Mouse (Mus musculus): ENCODE measurements around the gene Pde10a.

Gene Pde10a

DNA sequence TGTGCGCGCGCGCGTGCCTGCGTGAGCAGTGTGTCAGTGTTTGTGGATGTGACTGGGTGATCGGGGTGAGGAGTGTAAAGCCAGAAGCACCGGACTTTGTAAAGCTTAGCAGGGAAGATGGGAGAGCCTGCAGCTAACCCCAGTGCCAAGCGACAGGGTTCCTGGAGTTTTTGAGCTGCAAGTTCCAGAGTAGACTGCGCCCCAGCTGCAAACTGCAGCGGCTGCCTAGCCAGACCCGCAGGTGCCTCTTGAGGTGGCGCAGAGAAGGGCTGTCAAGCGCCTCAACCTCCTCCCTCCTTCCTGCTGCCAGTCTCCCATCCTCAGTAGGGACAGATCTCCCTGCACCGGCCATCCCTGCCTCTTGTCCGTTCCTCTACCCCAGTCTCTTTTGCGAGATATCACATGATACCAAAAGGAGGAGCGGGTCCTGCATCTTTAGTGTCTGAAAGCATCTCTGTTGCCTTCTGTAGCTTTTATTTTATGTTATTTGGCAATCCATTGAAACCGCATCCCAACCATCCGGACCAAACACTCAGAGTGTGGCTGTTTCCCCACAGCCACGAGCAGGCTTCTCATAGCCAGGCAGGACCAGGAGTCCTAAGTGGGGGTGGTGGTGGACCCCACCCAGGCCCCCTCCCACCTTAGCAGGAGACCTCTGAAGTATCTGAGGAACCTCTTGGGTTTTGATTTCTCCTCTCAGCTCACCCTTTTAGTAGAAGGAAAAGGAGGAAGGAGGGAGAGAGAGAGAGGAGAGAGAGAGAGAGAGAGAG, 984 bp downstream of the Pde10a start:
- DNase-seq (ENCODE audit: low spot score in 2 of 2): peak; percentile 35 to 57

DNA sequence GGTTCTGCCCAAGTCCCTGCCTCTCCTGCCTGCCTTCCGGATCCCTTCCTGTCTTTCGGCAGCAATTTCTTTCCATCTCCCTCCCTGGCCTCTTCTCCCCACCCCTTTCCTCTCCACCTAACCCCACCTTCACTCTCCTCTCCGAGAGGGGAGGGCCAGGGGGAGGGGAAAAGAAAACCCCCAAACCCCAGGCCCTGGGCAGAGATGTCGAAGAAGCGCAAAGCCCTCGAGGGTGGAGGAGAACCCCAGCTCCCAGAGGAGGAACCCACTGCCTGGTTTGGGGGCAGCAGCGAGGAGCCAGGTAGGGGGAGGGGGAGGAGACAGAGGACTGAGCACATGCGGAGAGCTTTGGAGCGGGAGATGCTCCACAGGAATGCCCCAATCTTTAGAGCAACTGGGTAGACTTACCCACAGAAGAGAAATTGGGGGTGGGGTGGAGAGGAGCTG, 1.7 kb downstream of the Pde10a start:
- peak; percentile 43 to 52 for DNase-seq (ENCODE audit: low spot score in 2 of 2)

DNA sequence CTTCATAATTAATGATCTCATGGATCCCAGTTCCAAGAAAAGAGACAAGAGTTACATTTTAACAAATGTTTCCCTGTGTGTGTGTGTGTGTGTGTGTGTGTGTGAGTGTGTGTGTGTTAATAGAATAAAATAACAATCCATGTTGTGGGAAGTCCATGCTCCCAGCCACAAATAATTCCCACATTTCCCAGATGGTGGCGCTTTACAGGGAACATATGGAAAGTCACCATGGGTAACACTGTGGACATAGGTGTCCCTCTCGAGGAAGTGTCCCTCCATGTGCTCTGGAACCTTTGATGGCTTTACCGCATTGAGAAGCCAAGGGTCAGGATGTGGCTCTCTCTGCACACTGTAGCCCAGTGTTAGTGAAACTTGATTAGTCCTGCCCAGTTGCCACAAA, 3.5 kb downstream of the Pde10a start:
- DNase-seq (ENCODE audit: low spot score in 2 of 2): no peak

DNA sequence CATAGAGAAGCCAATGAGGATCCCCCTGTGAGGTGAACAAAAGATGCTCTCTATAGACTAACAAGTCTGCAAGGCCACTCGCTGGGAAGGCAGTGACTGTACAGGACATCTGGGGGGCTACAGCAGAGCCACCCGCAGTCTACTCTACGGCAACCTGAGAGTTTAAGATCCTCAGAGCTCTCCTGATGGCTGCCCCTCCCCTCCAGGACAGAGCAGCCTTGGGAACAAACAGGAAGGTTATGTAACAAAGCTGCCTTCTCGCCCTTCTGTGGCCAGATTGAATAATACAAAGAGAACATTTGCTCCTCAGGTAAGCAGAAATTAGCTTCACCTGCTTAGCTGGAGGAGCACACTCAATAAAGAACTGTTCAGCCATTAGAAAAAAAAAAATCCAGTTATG, 7.4 kb downstream of the Pde10a start:
- no peak for DNase-seq (ENCODE audit: low spot score in 2 of 2)

DNA sequence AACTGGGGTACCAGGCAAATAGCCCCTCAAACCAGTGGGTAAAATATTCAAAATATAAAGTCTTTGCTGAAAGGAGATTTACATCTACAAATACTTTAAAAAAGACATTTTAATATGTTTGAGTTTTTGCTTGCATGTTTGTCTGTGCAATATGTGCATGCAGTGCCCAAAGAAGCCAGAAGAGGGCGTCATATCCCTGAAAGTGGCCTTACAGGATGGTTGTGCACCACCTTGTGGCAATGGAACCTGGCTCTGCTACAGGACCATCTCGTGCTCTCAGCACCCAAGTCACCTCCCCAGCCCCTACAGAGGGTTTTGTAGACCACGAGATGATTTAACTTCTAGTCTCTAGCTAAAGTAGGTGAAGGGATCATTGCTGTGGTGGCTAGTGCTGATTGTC, 8.7 kb downstream of the Pde10a start:
- no peak for DNase-seq (ENCODE audit: low spot score in 2 of 2)

DNA sequence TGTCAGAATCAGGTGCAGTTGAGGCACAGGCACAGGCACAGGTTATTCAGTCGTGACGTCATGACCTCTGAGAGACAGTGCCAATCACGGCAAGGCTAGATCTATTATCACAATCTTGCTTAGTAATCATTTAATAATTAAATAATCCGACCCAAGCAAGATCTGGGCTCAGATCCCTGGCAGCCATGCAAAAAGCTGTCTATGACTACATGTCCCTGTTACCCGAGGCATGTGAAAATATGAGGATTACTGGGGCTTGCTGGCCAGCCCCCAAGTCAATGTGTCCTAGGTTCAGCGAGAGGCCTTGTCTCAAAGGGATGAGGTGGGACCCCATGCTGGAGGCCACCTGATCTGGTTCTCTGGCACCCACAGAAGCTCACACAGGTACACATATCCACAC, 11.3 kb downstream of the Pde10a start:
- DNase-seq (ENCODE audit: low spot score in 2 of 2): no peak

DNA sequence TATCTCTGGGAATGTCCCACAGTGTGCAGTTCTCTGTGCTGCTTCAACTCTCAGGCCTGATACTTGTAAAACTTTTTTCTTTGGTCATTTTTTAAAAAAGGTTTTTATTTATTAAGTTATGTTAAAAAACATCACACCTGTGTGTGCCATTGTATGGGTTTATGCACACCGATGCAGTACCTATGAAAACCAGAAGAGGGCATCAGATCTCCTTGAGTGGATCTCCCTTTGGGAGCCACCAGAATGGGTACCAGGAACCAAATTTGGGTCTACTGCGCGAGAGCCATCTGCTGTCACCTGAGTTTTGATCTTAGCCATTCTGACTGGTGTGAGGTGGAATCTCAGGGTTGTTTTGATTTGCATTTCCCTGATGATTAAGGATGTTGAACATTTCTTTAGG, 12.9 kb downstream of the Pde10a start:
- no peak for DNase-seq (ENCODE audit: low spot score in 2 of 2)

DNA sequence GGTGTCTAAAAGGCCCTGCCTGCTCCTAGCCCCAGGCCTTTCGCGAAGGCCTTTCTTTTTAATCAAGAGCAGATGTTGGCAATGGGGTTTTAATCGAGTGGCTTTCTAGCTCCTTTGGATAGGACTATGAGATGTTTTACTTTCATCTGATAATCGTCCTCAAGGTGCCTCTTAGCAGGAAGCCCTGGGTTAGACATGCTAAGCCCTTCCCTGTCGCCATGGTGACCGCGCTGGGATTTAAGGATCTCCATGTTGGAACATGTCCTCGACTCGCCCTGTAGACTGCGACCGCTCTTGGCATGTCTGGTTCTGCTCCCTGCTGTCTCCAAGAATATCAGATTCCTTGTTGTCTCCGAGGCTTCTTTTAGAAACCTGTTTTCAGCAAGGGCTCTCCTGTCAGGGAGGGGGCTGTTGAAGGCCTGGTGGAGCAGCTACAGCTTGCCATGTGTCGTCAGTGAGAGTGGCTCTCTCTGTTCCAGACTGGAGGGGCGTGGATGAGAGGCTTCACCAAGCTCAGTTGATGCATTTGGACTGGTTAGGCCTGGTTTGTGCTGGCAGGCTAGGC, 16.9 kb downstream of the Pde10a start:
- DNase-seq (ENCODE audit: low spot score in 2 of 2): no peak

DNA sequence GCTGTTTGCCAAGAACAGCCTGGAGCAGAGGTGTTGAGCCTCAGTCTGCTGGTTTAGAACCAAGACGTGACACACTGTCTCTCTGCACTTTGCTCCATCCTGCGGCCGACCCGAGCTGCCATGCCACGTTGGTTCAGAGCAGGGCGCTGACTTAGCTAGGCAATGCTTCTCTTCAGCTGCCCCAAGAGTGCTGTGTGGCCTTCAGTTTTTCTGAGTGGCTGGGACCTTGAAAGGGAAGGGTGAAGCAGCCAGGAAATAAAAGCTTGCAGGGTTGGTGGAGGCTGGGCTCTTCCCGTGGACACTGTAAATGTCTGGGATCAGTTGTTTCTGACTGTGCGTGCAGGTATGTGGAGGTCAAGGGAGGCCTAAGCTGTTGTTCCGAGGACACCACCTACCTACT, 21.2 kb downstream of the Pde10a start:
- DNase-seq (ENCODE audit: low spot score in 2 of 2): no peak

DNA sequence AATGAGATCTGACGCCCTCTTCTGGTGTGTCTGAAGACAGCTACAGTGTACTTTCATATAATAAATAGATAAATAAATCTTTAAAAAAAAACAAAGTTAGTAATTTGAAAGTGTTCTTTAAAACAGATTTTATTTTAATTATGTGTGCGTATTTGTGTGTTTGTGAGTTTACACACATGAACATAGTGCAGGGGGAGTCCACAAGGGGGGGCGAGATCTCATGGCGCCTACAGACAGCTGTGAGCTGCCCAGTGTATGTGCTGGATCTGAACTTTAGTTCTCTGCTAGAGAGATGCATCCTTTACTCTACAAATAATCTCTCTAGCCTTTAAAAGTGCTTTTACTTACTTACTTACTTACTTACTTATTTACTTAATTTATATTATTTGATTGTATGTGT, 23.6 kb downstream of the Pde10a start:
- no peak for DNase-seq (ENCODE audit: low spot score in 2 of 2)

DNA sequence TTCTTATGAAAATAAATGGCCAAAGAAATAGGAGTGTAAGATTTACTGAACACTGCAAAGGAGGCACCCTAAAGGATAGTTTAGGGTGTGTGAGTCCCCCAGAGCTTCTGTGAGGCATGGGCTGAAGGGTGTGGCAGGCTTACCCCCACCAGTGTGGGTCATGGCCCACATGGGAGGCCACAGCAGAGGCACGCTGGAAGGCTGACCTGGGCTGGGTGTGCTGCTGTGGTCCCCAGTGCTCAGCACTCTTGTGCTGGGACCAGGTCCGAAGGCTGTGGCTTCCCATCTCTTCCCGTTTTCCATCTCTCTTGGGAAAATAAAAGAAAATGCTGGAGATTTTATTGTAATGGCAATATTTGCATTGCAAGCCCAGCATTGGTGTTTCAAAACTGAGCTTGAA, 26.5 kb downstream of the Pde10a start:
- no peak for DNase-seq (ENCODE audit: low spot score in 2 of 2)

DNA sequence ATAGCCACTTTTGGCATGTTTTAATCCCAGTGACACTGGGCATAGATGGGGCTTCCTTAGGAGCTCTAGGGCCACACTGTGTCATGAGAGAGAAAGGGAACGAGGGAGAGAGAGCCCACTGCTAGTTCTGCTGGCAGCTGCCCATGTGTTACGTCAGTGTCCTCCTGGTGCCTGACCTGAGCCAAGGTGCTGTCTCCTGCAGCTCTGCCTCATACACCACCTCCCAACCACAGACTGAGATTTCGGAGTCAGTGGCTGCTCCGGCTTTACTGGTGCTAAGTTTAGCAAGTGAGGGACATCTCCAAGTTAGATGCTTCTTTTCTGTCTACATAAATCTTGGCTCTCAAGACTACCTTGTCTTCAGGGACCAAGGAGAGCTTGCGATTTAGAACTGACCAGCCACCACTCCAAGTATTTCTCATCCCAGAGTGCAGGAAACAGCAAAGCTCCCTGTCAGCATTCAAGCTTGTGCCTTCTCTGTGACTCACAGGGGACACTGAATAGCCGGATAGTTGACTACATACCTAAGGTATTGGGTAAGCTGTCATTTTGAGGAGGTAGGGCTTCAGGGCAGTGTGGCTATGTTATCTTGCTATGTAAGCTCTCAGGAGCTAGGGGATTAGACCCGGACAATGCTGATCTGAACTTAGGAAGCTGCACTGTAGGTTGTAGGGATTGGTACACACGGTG, 27.3 kb downstream of the Pde10a start:
- DNase-seq (ENCODE audit: low spot score in 2 of 2): no peak

DNA sequence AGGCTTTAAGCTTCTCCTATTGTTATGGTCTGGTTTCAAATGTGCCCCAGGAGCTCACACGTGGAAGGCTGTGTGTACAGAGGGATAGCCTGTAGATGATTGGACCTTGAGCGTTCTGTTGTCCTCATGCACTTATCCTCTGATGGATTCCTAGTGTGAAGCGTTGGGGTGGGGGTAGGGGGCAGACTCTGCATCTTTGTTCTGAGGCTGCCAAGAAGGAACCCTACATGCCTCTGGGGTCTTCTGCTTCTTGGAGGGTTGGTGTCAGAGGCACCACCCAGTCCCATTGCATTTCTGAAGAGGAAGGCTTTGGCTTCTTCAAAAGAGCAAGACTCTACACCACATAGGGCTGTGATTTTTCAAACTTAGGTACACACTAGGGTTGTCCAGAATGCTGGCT, 28.4 kb downstream of the Pde10a start:
- no peak for DNase-seq (ENCODE audit: low spot score in 2 of 2)

DNA sequence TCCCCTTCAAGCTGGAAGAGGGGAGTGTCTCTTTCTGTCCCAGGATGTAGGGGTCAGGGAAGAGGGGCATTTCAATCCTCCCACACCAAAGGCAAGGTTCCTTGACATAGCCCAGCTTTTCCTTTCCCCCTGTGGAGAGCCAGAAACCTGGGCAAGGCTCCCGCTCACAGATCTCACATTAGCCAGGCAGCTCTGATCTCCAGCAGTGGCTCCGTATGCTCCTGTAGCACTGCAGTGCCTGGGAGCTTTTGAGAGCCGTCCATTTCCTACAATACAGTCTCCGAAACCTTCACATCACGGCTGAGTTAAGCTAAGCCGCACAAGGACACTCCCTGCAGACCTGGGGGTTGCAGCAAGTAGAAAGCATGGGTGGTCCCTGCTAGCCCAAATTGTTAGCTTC, 29.0 kb downstream of the Pde10a start:
- no peak for DNase-seq (ENCODE audit: low spot score in 2 of 2)

DNA sequence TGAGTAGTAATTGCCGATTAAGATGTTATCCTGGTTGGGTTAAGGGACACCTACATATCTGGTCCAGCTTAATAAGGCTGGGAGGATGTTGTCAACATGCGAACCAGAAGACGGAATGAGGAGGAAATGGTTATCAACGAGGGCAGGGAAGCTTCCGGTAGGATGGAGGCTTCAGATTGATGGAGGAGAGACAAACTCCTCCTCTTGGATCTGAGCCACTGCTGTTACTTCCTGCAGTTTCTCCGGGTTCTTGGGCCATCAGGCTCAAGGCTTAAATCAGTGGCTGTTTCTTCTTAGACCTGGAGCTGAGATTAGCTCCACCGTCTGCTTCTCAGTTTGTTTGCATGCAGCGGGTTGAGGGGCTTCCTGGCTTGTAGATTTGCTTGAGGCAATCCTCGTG, 30.6 kb downstream of the Pde10a start:
- DNase-seq (ENCODE audit: low spot score in 2 of 2): no peak

DNA sequence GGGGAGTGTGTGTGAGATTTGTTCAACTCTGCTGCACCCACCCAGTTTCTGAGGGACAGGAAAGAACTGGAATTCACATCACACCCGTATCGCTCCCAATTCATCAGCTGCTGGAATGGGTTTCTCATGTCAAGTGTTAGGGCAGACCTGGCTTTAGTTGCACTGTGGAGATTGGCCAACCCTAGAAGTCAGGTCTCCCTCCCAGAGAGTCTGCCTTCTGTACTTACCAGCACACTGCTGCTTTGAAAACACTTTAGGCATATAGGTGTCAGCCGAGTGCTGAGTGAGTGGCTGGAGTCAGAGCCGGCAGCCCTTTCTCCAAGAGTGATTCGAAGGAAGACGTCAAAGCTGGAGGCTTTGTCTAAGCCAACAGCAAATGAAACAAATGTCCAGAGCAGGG, 31.1 kb downstream of the Pde10a start:
- no peak for DNase-seq (ENCODE audit: low spot score in 2 of 2)

DNA sequence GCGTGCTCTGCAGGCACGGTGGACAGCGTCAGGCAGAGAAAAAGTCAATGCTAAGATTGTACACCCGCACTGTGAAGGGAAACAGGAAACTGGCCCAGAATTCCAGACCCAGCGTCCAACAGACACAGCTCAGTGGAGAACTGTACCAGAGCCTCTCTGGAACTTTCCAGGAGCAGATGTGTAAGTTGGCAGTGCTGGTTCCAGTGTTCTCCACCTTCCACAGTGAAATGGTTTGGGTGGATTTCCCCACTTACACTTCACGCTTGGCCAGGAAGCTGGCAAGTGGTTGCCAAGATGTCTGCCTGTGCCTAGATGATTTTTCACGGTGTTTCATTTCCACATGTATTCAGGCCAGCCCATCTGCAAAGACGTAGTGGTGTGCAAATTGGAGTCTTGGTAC, 32.8 kb downstream of the Pde10a start:
- no peak for DNase-seq (ENCODE audit: low spot score in 2 of 2)

DNA sequence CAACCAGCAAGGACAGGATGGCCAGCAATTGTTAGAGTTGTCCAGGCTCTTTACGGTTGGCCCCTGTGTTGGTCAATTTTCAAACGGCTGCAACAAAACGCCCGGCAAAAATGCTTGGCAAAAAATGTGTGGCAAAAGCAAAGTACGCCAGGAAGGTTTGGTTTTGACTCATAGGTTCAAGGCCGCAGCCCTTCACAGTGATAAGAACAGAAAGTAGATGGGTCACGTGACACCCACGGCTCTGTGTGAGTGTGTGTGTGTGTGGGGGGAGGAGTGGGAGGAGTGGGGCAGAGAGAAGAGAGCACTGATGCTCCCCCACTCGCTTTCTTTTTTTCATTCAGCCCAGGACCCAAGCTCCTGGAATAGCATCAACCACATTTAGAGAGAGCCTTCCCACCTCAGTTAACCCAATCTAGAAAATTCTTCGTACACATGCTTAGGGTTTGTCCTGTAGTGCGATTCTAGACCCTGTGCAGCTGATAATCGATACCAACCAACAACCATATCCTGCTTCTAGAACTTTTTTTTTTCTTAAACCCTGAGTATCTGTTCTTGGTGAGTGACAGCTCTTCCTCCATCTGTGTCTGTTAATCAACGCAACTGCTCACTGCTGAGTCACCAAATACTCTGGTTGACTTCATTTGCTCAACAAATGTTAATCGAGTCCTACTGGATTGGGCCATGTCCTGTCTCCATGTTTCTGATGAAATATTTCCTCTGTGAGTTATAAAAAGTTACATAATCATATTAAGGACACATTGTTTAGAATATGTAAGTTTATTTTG, 37.1 kb downstream of the Pde10a start:
- no peak for DNase-seq (ENCODE audit: low spot score in 2 of 2)

DNA sequence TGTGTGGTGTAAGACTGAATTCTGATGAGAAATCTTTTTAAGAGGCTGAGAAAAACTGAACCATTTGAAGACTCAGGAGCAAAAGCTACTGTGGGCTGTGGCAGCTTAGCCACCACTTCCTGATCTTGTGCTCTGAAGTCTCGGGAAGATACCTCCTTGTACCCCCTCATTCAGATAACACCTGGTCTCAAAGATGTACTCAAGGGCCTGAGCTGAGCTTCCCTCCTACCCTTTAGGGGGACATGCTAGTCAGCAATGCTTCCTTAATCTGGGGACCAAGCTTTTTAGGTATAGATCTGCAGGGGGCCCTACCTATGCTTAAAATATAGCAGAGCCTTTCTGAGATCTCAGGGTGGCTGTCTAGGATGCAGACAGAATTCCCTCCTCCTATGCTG, 37.7 kb downstream of the Pde10a start:
- no peak for DNase-seq (ENCODE audit: low spot score in 2 of 2)

DNA sequence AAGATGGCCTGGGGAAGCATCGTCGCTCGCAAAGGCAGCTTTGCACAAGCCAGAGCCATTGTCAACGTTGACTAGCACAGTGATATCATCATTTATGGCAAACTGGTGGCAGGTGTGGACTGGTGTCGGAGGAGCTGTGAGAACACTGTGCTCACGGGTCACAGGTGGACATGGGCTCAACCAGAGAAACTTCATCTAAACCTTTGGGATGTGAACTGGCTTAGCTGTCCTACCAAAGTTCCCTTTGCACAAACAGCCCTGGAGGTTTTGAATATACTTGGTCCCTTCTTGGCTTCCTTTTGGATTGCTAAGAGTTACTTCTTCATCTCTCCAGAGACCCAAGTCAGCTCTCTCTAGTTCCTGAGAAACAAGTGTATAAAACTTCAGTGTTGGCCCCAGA, 41.7 kb downstream of the Pde10a start, which contains the start of gene Gm17087:
Gene Gm17087 (minus strand): TSS at position 101 of the 400 bp plus-strand sequence.
- DNase-seq (ENCODE audit: low spot score in 2 of 2): no peak

DNA sequence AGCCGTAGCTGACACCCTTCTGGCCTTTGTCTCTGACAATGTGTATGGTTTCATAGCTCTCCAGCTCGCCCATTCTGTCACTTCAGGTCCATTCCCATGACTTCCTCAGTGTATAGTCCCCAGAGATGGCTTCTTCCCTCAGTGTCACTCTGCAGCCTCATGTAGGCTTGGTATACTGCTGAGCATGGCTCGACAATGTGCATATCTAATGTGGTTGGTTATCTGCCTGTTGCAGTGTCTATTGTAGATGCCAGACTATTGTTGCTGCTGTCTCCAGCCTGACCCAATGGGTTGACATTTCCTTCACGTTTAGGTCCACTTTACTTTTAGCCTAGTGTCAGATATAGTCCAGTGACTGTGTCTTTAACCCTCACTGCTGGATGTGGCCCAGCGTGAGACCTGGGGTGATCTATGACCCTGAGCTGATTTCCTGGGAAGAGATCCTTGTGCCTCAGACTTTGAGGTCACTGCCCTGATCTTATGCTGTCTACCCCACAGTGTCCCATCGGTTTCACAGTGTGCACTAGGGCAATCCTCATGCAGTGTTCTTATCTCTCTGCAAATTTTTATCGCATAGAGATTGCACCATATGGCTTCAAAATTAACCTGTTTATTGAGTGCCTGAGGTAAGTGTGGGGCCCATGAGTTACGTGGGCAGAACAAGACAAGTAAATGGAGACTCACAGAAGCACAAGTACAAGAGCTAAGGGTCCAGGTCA, 48.5 kb downstream of the Pde10a start:
- DNase-seq (ENCODE audit: low spot score in 2 of 2): no peak

DNA sequence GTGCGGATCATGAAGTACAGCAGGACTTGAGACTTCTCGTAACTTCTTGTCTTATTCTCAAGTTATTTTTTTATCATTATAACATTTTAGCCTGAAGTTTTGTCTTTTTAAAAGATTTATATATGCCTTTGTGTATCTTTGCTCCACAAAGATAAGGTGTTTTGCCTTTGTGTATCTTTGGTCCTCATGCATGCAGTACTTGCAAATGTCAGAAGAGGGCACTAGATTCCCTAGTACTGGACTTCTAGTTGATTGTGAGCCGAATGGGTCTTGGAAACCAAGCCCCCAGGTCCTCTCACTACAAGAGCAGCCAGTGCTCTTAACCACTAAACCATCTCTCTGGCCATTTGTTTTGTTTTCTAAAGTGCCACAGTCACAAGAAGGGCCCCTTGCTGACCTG, 55.2 kb downstream of the Pde10a start:
- DNase-seq (ENCODE audit: low spot score in 2 of 2): peak; percentile 40 to 41
